Mouse (Mus musculus): Measurements from ENCODE around the gene Rgl1. TPM values are rescaled to one million over a fixed set of nuclear protein-coding genes. Genes with fewer than 3 reads are reported as not detected.
A peak's percentile ranks its signal among the peaks of the same experiment; 100 is the strongest.

The Rgl1 gene
- polyA plus RNA-seq, 1 experiment, result 11.9 TPM

DNA sequence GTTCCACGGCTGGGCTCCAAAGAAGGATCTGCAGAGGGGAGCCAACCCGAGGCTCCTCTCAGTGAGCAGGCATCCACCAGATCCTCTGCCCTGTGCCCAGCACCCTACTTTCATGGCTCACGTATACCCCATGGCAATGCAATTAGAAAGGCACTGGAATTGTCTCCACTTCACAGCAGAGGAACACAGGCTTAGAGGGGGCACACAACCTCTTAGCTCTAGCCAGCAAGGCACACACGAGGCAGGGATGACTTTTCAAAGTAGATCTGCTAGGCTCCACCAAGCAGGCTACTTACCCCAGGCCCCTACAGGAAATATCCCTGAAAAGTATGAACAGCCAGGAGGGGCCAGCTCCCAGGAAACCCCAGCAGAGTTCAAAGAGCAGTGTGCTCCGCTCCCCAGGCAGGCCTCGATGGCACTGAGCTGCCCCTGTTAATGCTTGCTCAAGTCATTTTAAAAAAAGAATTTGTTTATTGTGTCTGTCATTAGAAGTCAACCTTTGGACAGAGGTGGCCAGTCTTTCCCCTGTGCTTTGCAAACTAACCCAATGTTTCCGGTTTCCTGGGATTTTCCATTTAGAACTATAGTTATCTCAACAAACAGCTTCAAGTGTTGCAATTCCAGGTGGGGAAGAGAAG is 151.3 kb downstream of the Rgl1 start:
- TF ChIP-seq CTCF (IDR thresholded peaks at IDR 0.05; ENCODE audit: low read depth, low read length) (no peak), POLR2A (IDR thresholded peaks at IDR 0.05; ENCODE audit: borderline replicate concordance, low read depth, low read length) (no peak)
- Histone ChIP-seq H3K27ac (ENCODE audit: insufficient read depth, low read depth, low read length) (0 out of 2 replicates have a peak overlapping the region, but pooled peaks have one; percentile 32), H3K4me3 (ENCODE audit: insufficient read depth, low read length) (no peak overlapping the region), H3K4me1 (ENCODE audit: control insufficient read depth, insufficient read depth, low read length) (peaks cover 69% of the 10 kb centered on the region)

DNA sequence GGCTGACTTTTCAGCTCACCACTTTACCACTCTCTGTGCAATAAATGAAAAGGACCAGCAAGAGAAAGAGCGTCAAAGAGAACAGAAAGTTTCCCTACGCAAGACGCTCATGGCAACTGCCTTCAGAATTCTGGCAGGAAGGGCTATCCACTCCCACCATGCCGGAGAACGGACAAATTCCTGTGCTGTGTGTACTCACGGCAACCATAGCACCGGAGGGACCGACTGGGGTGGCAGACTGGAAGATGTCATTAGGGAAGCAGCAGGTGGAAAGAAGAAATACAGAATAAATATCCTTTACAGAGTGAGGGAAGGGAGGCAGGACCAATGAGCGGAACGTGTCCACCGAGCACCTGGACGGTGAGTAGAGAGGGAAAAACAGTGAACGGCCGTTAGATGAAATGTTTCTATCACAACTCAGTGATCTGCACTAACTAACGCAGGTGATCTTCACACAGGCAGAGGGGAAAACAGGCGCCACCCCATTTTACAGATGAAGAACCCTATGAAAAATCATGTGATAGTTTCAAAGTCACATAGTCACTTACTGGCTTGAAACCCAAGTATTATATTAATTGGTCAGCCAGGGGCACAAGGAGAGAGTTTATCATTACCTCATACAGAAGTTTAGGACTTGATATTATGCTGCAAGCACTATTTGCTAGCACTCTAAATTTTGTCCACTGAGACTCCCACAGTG is 152.8 kb downstream of the Rgl1 start:
- H3K4me3 ChIP-seq (ENCODE audit: insufficient read depth, low read length), result peak overlapping the region; percentile 33
- H3K27ac ChIP-seq (ENCODE audit: insufficient read depth, low read depth, low read length), result peak overlapping the region; percentile 87
- H3K4me1 ChIP-seq (ENCODE audit: control insufficient read depth, insufficient read depth, low read length), result peaks cover 75% of the 10 kb centered on the region
- no peak for TF ChIP-seq CTCF (IDR thresholded peaks at IDR 0.05; ENCODE audit: low read depth, low read length)

DNA sequence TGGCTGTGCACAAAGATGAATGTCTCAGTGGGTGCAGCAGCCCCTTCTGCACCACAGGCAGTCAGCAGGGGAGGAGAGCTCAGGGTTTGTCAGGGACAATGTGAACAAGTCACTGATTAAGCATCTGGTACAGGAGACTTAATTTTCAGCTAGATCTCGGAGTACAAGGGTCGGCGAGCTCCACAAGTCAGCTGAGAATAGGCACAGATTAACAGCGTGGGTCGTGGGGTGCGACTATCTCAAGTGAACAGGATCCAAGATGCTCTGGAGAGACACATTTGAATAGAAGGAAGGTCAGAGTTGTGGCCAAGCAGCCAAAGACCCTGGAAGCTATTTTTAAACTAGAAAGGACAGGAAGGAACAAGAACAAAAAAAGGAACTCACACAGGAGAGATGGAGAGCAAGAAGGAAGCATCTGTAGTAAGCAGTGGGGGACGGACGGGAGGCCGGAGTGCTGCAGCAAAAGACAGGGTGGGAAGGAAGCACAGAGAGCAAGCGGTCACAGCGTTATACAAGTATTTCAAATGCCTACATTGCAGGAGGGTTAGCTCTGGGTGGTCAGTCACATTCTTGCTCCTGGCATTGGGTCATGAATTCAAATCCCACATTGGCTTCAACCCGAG is 153.5 kb downstream of the Rgl1 start:
- no peak for TF ChIP-seq CTCF (IDR thresholded peaks at IDR 0.05; ENCODE audit: low read depth, low read length)
- TF ChIP-seq POLR2A (IDR thresholded peaks at IDR 0.05; ENCODE audit: borderline replicate concordance, low read depth, low read length), result no peak
- Histone ChIP-seq H3K4me3 (ENCODE audit: insufficient read depth, low read length) (peak overlapping the region; percentile 33), H3K4me1 (ENCODE audit: control insufficient read depth, insufficient read depth, low read length) (peaks cover 71% of the 10 kb centered on the region), H3K27ac (ENCODE audit: insufficient read depth, low read depth, low read length) (peak overlapping the region; percentile 87)

DNA sequence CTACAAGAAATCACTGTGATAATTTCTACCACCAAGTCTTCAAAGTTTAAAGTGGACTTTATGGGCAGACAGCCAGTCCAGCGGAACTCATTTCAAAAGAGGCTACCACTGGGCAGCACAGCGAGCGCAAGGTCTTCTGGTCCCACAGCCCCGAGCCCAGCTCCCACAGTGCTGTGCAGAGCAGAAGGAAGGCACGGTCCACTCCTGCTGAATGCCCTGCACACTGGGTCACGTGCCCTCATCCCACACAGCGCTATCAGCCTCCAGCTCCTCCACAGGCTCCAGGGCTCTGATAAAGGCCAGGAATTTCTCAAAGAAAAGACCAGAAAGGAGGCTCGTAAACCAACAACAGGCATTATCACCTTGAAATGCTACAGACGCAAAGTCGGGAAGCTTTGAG is 156.6 kb downstream of the Rgl1 start:
- Histone ChIP-seq H3K4me3 (ENCODE audit: insufficient read depth, low read length) (no peak overlapping the region), H3K27ac (ENCODE audit: insufficient read depth, low read depth, low read length) (no peak overlapping the region), H3K4me1 (ENCODE audit: control insufficient read depth, insufficient read depth, low read length) (peaks cover 66% of the 10 kb centered on the region)
- no peak for TF ChIP-seq POLR2A (IDR thresholded peaks at IDR 0.05; ENCODE audit: borderline replicate concordance, low read depth, low read length)
- no peak for TF ChIP-seq CTCF (IDR thresholded peaks at IDR 0.05; ENCODE audit: low read depth, low read length)

DNA sequence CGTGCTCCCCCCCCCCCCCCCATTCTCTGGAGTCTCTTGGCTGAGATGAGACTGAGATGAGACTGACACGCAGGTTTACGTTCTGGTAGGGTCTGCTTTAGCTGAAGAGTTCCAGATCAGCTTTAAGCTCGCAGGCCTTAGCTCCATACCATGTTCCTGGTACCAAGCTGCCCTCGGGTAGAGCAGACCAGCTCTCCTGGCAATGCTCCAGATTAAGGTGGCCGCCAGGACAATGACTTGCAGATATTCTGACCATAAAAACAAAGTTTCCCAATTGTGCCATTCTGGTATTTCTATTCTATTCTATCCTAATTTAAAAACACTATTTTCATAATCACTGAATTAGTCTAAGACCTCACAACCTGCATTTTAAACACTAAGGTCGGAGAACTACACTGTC is 157.1 kb downstream of the Rgl1 start:
- peaks cover 66% of the 10 kb centered on the region for H3K4me1 ChIP-seq (ENCODE audit: control insufficient read depth, insufficient read depth, low read length)
- no peak for TF ChIP-seq POLR2A (IDR thresholded peaks at IDR 0.05; ENCODE audit: borderline replicate concordance, low read depth, low read length)
- no peak for TF ChIP-seq CTCF (IDR thresholded peaks at IDR 0.05; ENCODE audit: low read depth, low read length)

DNA sequence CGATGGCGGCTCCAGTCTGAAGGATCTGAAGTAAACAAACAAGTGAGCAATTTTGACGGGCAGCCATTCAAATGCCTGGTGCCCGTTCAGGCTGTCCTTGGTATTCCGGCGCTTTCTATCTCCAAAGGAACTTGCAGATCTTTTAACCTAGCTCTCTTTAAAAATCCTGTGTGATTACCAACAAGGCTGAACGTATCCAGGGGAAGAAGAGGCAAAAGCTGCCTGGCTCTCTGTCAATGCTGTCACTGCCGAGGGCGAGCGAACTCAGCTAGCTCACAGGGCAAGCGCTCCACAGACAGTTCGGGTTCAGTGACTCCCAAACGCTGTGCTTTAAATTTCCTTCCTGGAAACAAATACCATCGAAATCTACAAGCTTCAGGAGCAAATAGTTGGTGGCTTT is 158.4 kb downstream of the Rgl1 start:
- Histone ChIP-seq H3K4me1 (ENCODE audit: control insufficient read depth, insufficient read depth, low read length) (peaks cover 60% of the 10 kb centered on the region), H3K4me3 (ENCODE audit: insufficient read depth, low read length) (no peak overlapping the region), H3K27ac (ENCODE audit: insufficient read depth, low read depth, low read length) (no peak overlapping the region)
- TF ChIP-seq CTCF (IDR thresholded peaks at IDR 0.05; ENCODE audit: low read depth, low read length), result no peak
- TF ChIP-seq POLR2A (IDR thresholded peaks at IDR 0.05; ENCODE audit: borderline replicate concordance, low read depth, low read length), result no peak

More for the DNA sequence above, 157.1 kb downstream of the Rgl1 start:
- no peak overlapping the region for H3K4me3 ChIP-seq (ENCODE audit: insufficient read depth, low read length)
- H3K27ac ChIP-seq (ENCODE audit: insufficient read depth, low read depth, low read length), result no peak overlapping the region

DNA sequence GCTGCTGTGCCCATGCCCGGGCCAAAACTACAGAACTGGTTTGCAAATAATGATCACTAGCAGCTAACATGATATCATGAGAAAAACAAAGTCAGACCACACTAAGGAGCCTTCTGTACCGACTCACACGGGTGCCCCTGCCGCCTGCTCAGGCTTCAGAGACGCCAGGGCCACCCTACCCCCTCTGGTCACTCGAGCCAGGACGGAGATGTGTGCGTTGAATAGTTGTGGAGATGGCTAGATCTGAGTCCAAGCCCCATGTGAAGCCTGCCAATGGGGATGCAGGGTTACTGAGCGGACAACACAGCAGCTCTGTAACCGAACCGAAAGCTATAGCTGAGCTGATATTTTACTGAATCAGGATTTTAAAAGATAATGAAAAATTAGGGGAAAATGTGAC is 159.4 kb downstream of the Rgl1 start:
- Histone ChIP-seq H3K4me1 (ENCODE audit: control insufficient read depth, insufficient read depth, low read length) (peaks cover 53% of the 10 kb centered on the region), H3K4me3 (ENCODE audit: insufficient read depth, low read length) (no peak overlapping the region), H3K27ac (ENCODE audit: insufficient read depth, low read depth, low read length) (no peak overlapping the region)
- TF ChIP-seq POLR2A (IDR thresholded peaks at IDR 0.05; ENCODE audit: borderline replicate concordance, low read depth, low read length) (no peak), CTCF (IDR thresholded peaks at IDR 0.05; ENCODE audit: low read depth, low read length) (no peak)

DNA sequence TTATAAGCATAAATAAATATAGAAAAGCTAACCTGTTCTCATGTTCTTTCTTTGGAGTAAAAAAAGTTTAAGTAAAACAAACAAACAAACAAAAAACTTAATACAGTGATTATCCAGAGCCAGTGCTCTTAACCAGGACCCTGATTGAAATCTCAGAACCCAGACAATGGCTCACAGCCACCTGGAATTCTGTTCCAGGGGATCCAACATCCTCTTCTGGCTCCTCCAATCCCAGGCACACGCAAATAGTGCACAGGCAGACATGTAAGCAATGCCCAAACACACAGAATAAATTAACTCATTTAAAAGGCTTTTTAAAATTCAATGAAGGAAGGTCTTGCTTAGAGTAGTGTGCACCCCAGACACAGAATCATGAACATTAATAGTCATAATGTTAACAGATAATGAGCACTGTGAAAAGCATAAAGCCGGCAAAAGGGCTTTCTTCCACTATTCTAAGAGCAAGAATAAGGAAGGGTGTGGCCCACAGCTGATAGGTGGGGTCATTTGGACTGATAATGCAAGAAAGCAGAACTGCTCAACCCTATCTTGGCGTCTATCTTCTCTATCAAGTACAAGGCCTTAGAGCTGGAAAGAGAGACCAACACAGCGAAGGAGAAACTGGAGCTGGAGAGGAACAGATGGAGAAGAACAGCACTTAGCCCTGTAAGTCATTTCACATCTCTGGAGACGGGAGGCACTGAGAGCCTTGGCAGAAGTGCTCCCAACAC is 160.1 kb downstream of the Rgl1 start:
- H3K27ac ChIP-seq (ENCODE audit: insufficient read depth, low read depth, low read length), result no peak overlapping the region
- peaks cover 48% of the 10 kb centered on the region for H3K4me1 ChIP-seq (ENCODE audit: control insufficient read depth, insufficient read depth, low read length)
- no peak for TF ChIP-seq CTCF (IDR thresholded peaks at IDR 0.05; ENCODE audit: low read depth, low read length)
- TF ChIP-seq POLR2A (IDR thresholded peaks at IDR 0.05; ENCODE audit: borderline replicate concordance, low read depth, low read length), result no peak
- no peak overlapping the region for H3K4me3 ChIP-seq (ENCODE audit: insufficient read depth, low read length)

DNA sequence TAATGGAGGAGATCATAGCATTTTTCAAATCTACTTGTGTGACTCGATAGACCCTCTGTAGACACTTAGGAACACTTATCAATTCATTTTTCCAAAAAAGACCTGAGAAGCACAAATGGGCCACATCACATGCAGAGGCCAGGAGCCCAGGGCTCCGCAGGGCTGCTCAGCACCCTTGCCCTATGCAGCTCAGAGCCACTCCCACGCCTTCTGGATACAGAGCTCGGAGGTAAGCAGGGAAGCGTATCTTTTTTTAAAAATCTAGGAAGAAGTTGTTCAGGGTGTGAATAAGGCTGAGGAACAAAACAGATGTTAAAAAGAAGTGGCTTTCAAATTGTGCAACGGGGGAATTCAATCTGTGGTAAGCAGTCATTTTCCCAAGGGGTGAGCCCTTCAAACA is 162.0 kb downstream of the Rgl1 start:
- no peak for TF ChIP-seq CTCF (IDR thresholded peaks at IDR 0.05; ENCODE audit: low read depth, low read length)
- no peak for TF ChIP-seq POLR2A (IDR thresholded peaks at IDR 0.05; ENCODE audit: borderline replicate concordance, low read depth, low read length)
- Histone ChIP-seq H3K4me3 (ENCODE audit: insufficient read depth, low read length) (no peak overlapping the region), H3K4me1 (ENCODE audit: control insufficient read depth, insufficient read depth, low read length) (peaks cover 49% of the 10 kb centered on the region), H3K27ac (ENCODE audit: insufficient read depth, low read depth, low read length) (no peak overlapping the region)

Measured in bone marrow macrophage, adult 2 months (primary cell).